Comparison of ENCODE assay signal across 10 mouse cellular contexts in the genomic region with DNA sequence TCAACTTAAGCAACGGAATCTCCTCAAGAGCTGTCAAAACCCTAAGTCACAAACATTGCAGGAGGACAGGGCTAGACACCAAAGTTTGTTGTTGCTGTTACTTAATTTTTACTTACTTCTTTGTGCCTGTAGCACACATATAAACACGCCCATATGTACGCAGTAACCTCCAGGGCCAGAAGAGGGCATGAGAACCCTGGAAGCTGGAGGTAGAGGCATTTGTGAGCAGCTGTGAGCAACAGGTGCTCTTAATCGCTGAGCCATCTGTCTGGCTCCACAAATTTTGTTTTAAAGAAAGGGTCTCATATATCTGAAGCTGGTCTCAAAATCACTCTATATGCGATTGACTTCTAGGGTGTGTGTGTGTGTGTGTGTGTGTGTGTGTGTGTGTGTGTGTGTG. TPM values are rescaled to one million over a fixed set of nuclear protein-coding genes. Genes with fewer than 3 reads are reported as not detected.
DNase-seq lines count a peak whose midpoint lies in the region; ATAC-seq and TF ChIP-seq lines count a peak whose summit lies in the region.
"Had no signal": no experiment of that assay in that cellular context is flagged by ENCODE, and none has a peak within 500 bp of the region (broad histone marks: within the 10 kb centered on the region; RNA-seq: fewer than 3 reads in every experiment).

No protein-coding gene starts in this region.

- H3K4me2 ChIP-seq in hindbrain, embryonic 11.5 days (replicated peaks; ENCODE audit: low read depth, low read length), result no peak overlapping the region
- H3K4me2 ChIP-seq in hindbrain, embryonic 16.5 days (ENCODE audit: low read length), result no peak overlapping the region
- no peak overlapping the region for H3K4me2 ChIP-seq in CH12.LX (ENCODE audit: insufficient read depth, low read depth, poor library complexity, severe bottlenecking)
- H3K4me2 ChIP-seq in neural tube, embryonic 11.5 days (ENCODE audit: low read depth), result no peak overlapping the region
- H3K4me2 ChIP-seq: embryonic facial prominence, embryonic 12.5 days had no signal

- H3K4me1 ChIP-seq in hindbrain, embryonic 11.5 days (replicated peaks; ENCODE audit: control insufficient read depth, insufficient read depth, low read length), result no peaks in the 10 kb centered on the region
- H3K4me1 ChIP-seq in hindbrain, embryonic 16.5 days (ENCODE audit: control insufficient read depth, insufficient read depth, low read depth, low read length), result peaks cover 4% of the 10 kb centered on the region; the same call in 1 of the 2 replicates
- peaks cover 3 to 12% of the 10 kb centered on the region in 2 experiments; a peak in 2 of 4 replicates for H3K4me1 ChIP-seq in CH12.LX (ENCODE audit: control insufficient read depth in 1 of 2, insufficient read depth in 2 of 2)
- peaks cover 5% of the 10 kb centered on the region; the same call in 1 of the 2 replicates for H3K4me1 ChIP-seq in neural tube, embryonic 11.5 days (ENCODE audit: control insufficient read depth, insufficient read depth, low read length)

- H3K79me2 ChIP-seq in CH12.LX (replicated peaks; ENCODE audit: control insufficient read depth, extremely low read depth, insufficient read depth, poor library complexity, severe bottlenecking), result no peaks in the 10 kb centered on the region

- no peak for TF ChIP-seq POLR2A in CH12.LX (IDR thresholded peaks at IDR 0.05; ENCODE audit: low read depth, low read length)

- dilution Hi-C loops in CH12.LX (cut with MboI; ENCODE audit: extremely low pct_ligation_motif_present, extremely low pct_unique_long_range_greater_than_20kb, low sequenced_read_pairs), result no loop called here

- H3K27ac ChIP-seq in hindbrain, embryonic 11.5 days (ENCODE audit: low read depth, low read length), result no peak overlapping the region
- H3K27ac ChIP-seq in hindbrain, embryonic 16.5 days (ENCODE audit: low read depth, low read length), result no peak overlapping the region
- H3K27ac ChIP-seq in CH12.LX (ENCODE audit: insufficient read depth, low read depth), result no peak overlapping the region
- no peak overlapping the region for H3K27ac ChIP-seq in neural tube, embryonic 11.5 days (ENCODE audit: low read depth, low read length)
- H3K27ac ChIP-seq: embryonic facial prominence, embryonic 12.5 days had no signal

- no peaks in the 10 kb centered on the region for H3K9me3 ChIP-seq in hindbrain, embryonic 11.5 days (ENCODE audit: control insufficient read depth, low read length)
- no peaks in the 10 kb centered on the region for H3K9me3 ChIP-seq in hindbrain, embryonic 16.5 days (ENCODE audit: control insufficient read depth, low read length)
- no peaks in the 10 kb centered on the region for H3K9me3 ChIP-seq in CH12.LX (replicated peaks; ENCODE audit: low read length)
- H3K9me3 ChIP-seq in neural tube, embryonic 11.5 days (ENCODE audit: control insufficient read depth, low read length), result no peaks in the 10 kb centered on the region
- H3K9me3 ChIP-seq: embryonic facial prominence, embryonic 12.5 days; megakaryocyte, embryonic 14.5 days had no signal

- ATAC-seq in hindbrain, embryonic 11.5 days (ENCODE audit: low FRiP score), result no peak
- ATAC-seq in hindbrain, embryonic 16.5 days, result no peak
- no peak for ATAC-seq in neural tube, embryonic 11.5 days (ENCODE audit: insufficient read depth, low FRiP score, low TSS enrichment)

- no peak for TF ChIP-seq EP300 in CH12.LX (IDR thresholded peaks at IDR 0.05; ENCODE audit: low read length)

- H3K36me3 ChIP-seq in hindbrain, embryonic 11.5 days (ENCODE audit: control insufficient read depth, insufficient read depth, low read length), result no peaks in the 10 kb centered on the region
- H3K36me3 ChIP-seq in hindbrain, embryonic 16.5 days (ENCODE audit: control insufficient read depth, insufficient read depth, low read length), result no peaks in the 10 kb centered on the region
- peaks cover 0 to 31% of the 10 kb centered on the region in 2 experiments for H3K36me3 ChIP-seq in CH12.LX (replicated peaks in 1 of 2; ENCODE audit: control insufficient read depth in 1 of 2, insufficient read depth in 1 of 2, low read length in 1 of 2)
- no peaks in the 10 kb centered on the region for H3K36me3 ChIP-seq in neural tube, embryonic 11.5 days (ENCODE audit: control insufficient read depth, insufficient read depth, low read length)
- H3K36me3 ChIP-seq: embryonic facial prominence, embryonic 12.5 days had no signal

- in situ Hi-C loops in CH12.LX (cut with MboI; ENCODE audit: low pct_ligation_motif_present, low pct_unique_long_range_greater_than_20kb, low sequenced_read_pairs), result loop anchor here (10.0 kb wide), 1 partner anchor 210 kb away; the partner anchor contains the start of genes Fcor and Trappc5

- peak; percentile 61 for DNase-seq in hindbrain, embryonic 11.5 days (ENCODE audit: low spot score)
- DNase-seq in CH12.LX (ENCODE audit: extremely low read depth), result peak; percentile 57
- peak; percentile 50 for DNase-seq in c-Kit-positive CD71-positive TER-119-negative erythroid progenitor cells, embryonic 14.5 days (ENCODE audit: low read depth)
- DNase-seq in kidney, postnatal 10 days, result peak; percentile 65
- DNase-seq in neural tube, embryonic 11.5 days (ENCODE audit: low spot score), result peak; percentile 62
- DNase-seq in urinary bladder, postnatal 36 days (ENCODE audit: low spot score in 2 of 2), result no peak
- DNase-seq in testis, postnatal 14 days (ENCODE audit: low spot score), result no peak

- TF ChIP-seq CTCF in CH12.LX (conservative IDR thresholded peaks at IDR 0.05 in 1 of 2, IDR thresholded peaks at IDR 0.05 in 1 of 2; ENCODE audit: low read depth in 2 of 2, low read length in 2 of 2), result peak in 1 of 2 experiments; percentile 66; a peak in 2 of 4 replicates

- no peaks in the 10 kb centered on the region for H3K27me3 ChIP-seq in hindbrain, embryonic 11.5 days (ENCODE audit: control insufficient read depth, insufficient read depth, low read length)
- no peaks in the 10 kb centered on the region for H3K27me3 ChIP-seq in hindbrain, embryonic 16.5 days (replicated peaks; ENCODE audit: control insufficient read depth, insufficient read depth, low read length)
- H3K27me3 ChIP-seq in CH12.LX (replicated peaks), result no peaks in the 10 kb centered on the region
- H3K27me3 ChIP-seq in neural tube, embryonic 11.5 days (ENCODE audit: control insufficient read depth, insufficient read depth, low read length), result no peaks in the 10 kb centered on the region
- H3K27me3 ChIP-seq: embryonic facial prominence, embryonic 12.5 days; megakaryocyte, embryonic 14.5 days had no signal

- no peak overlapping the region for H3K9ac ChIP-seq in hindbrain, embryonic 11.5 days (ENCODE audit: low read depth, low read length)
- no peak overlapping the region for H3K9ac ChIP-seq in hindbrain, embryonic 16.5 days (ENCODE audit: low read depth, low read length)
- H3K9ac ChIP-seq in CH12.LX (ENCODE audit: insufficient read depth, low read depth), result no peak overlapping the region
- no peak overlapping the region for H3K9ac ChIP-seq in neural tube, embryonic 11.5 days (ENCODE audit: low read length)
- H3K9ac ChIP-seq: embryonic facial prominence, embryonic 12.5 days had no signal

- TF ChIP-seq RAD21 in CH12.LX (IDR thresholded peaks at IDR 0.05; ENCODE audit: low read depth, low read length), result peak; percentile 66

- H3K4me3 ChIP-seq in hindbrain, embryonic 11.5 days (ENCODE audit: low read depth, low read length), result no peak overlapping the region
- no peak overlapping the region for H3K4me3 ChIP-seq in hindbrain, embryonic 16.5 days (ENCODE audit: low read length)
- no peak overlapping the region for H3K4me3 ChIP-seq in CH12.LX (replicated peaks in 1 of 3; ENCODE audit: low read depth in 2 of 3, low read length in 2 of 3, poor library complexity in 1 of 3)
- no peak overlapping the region for H3K4me3 ChIP-seq in neural tube, embryonic 11.5 days (ENCODE audit: low read depth, low read length)
- H3K4me3 ChIP-seq: embryonic facial prominence, embryonic 12.5 days; megakaryocyte, embryonic 14.5 days had no signal

- WGBS in hindbrain, embryonic 11.5 days, result 63% methylated on average over 5 of the region's 5 CpGs
- 53% methylated on average over 5 of the region's 5 CpGs for WGBS in hindbrain, embryonic 16.5 days
- WGBS in neural tube, embryonic 11.5 days, result 56% methylated on average over 5 of the region's 5 CpGs

RNA-seq across cellular contexts. Expression of gene Pex11g, which starts 3.2 kb away (rescaled TPM):
- 2.4 and 3.1 TPM in 2 replicates for polyA plus RNA-seq in hindbrain, embryonic 11.5 days (2014; fragmentation: Nextera tagmentation; extraction: Ambion mirVana)
- 4.2 and 4.3 TPM in 2 replicates for polyA plus RNA-seq in hindbrain, embryonic 16.5 days (2015; fragmentation: Nextera tagmentation; extraction: Ambion mirVana)
- 4.9 and 5.9 TPM in 2 replicates for total RNA-seq in CH12.LX (2012; rRNA removed)
- 1.3 and 2.4 TPM in 2 replicates for total RNA-seq in CH12.LX (2014; rRNA removed)
- polyA plus RNA-seq in CH12.LX (2012; ENCODE audit: insufficient read length, low read depth), result 1.9 and 2.7 TPM in 2 replicates
- polyA plus RNA-seq in neural tube, embryonic 11.5 days (2014; fragmentation: Nextera tagmentation; extraction: Ambion mirVana), result 2.9 TPM in 2 replicates

RNA-seq across cellular contexts. Expression of gene Tex45, which starts 6.4 kb away (rescaled TPM):
- not detected in 2 replicates for polyA plus RNA-seq in hindbrain, embryonic 11.5 days (2014; fragmentation: Nextera tagmentation; extraction: Ambion mirVana)
- polyA plus RNA-seq in hindbrain, embryonic 16.5 days (2015; fragmentation: Nextera tagmentation; extraction: Ambion mirVana), result 0.39 and 0.60 TPM in 2 replicates
- total RNA-seq in CH12.LX (2012; rRNA removed), result not detected in 2 replicates
- total RNA-seq in CH12.LX (2014; rRNA removed), result not detected in 2 replicates
- not detected in 2 replicates for polyA plus RNA-seq in CH12.LX (2012; ENCODE audit: insufficient read length, low read depth)
- polyA plus RNA-seq in neural tube, embryonic 11.5 days (2014; fragmentation: Nextera tagmentation; extraction: Ambion mirVana), result 0.20 TPM in 1 of 2 replicates, not detected in the other

RNA-seq across cellular contexts. Expression of gene Zfp358, which starts 28.6 kb away (rescaled TPM):
- 31.2 and 39.3 TPM in 2 replicates for polyA plus RNA-seq in hindbrain, embryonic 11.5 days (2014; fragmentation: Nextera tagmentation; extraction: Ambion mirVana)
- polyA plus RNA-seq in hindbrain, embryonic 16.5 days (2015; fragmentation: Nextera tagmentation; extraction: Ambion mirVana), result 55.3 and 65.3 TPM in 2 replicates
- total RNA-seq in CH12.LX (2012; rRNA removed) (0.25 and 0.64 TPM in 2 replicates), CH12.LX (2014; rRNA removed) (0.54 TPM in 1 of 2 replicates, not detected in the other)
- 0.17 TPM in 1 of 2 replicates, not detected in the other for polyA plus RNA-seq in CH12.LX (2012; ENCODE audit: insufficient read length, low read depth)
- polyA plus RNA-seq in neural tube, embryonic 11.5 days (2014; fragmentation: Nextera tagmentation; extraction: Ambion mirVana), result 29.9 and 36.8 TPM in 2 replicates

RNA-seq across cellular contexts. Expression of gene Mcoln1, which starts 35.9 kb away (rescaled TPM):
- polyA plus RNA-seq in hindbrain, embryonic 11.5 days (2014; fragmentation: Nextera tagmentation; extraction: Ambion mirVana), result 36.8 and 49.5 TPM in 2 replicates
- 113 and 119 TPM in 2 replicates for polyA plus RNA-seq in hindbrain, embryonic 16.5 days (2015; fragmentation: Nextera tagmentation; extraction: Ambion mirVana)
- total RNA-seq in CH12.LX (2012; rRNA removed), result 18.1 and 20.5 TPM in 2 replicates
- total RNA-seq in CH12.LX (2014; rRNA removed), result 11.5 and 13.0 TPM in 2 replicates
- 26.5 and 28.0 TPM in 2 replicates for polyA plus RNA-seq in CH12.LX (2012; ENCODE audit: insufficient read length, low read depth)
- polyA plus RNA-seq in neural tube, embryonic 11.5 days (2014; fragmentation: Nextera tagmentation; extraction: Ambion mirVana), result 50.3 and 56.0 TPM in 2 replicates

RNA-seq across cellular contexts. Expression of gene Pnpla6, which starts 50.9 kb away (rescaled TPM):
- polyA plus RNA-seq in hindbrain, embryonic 11.5 days (2014; fragmentation: Nextera tagmentation; extraction: Ambion mirVana), result 17.4 and 19.9 TPM in 2 replicates
- polyA plus RNA-seq in hindbrain, embryonic 16.5 days (2015; fragmentation: Nextera tagmentation; extraction: Ambion mirVana), result 43.1 and 52.0 TPM in 2 replicates
- total RNA-seq in CH12.LX (2012; rRNA removed), result 27.7 and 29.6 TPM in 2 replicates
- 12.5 and 13.7 TPM in 2 replicates for total RNA-seq in CH12.LX (2014; rRNA removed)
- 38.6 and 39.8 TPM in 2 replicates for polyA plus RNA-seq in CH12.LX (2012; ENCODE audit: insufficient read length, low read depth)
- polyA plus RNA-seq in neural tube, embryonic 11.5 days (2014; fragmentation: Nextera tagmentation; extraction: Ambion mirVana), result 17.9 and 20.7 TPM in 2 replicates

Comparison
In these comparisons a context has a peak if more than half of its experiments do, and no peak if none do; other contexts are left out.
1. DNase-seq: peak in hindbrain, embryonic 11.5 days (single experiment), CH12.LX (single experiment), c-Kit-positive CD71-positive TER-119-negative erythroid progenitor cells, embryonic 14.5 days (single experiment), kidney, postnatal 10 days (single experiment) and neural tube, embryonic 11.5 days (single experiment); none in urinary bladder, postnatal 36 days (0 of 2) and testis, postnatal 14 days (single experiment).
2. RNA of gene Zfp358, which starts 28.6 kb away (polyA plus RNA-seq): 55.3 to 65.3 TPM in hindbrain, embryonic 16.5 days, 31.2 to 39.3 TPM in hindbrain, embryonic 11.5 days and 29.9 to 36.8 TPM in neural tube, embryonic 11.5 days; 0.17 TPM in CH12.LX; every median in the first group is over 10 times any median in the second.